In genomic region chr1:170502491-170503276, GRCm38 (mm10) we compare ENCODE assay signal across 11 mouse cellular contexts.
DNase-seq lines count a peak whose midpoint lies in the region; ATAC-seq and TF ChIP-seq lines count a peak whose summit lies in the region.
"Had no signal": no experiment of that assay in that cellular context is flagged by ENCODE, and none has a peak within 500 bp of the region (broad histone marks: within the 10 kb centered on the region; RNA-seq: fewer than 3 reads in every experiment).

No protein-coding gene starts in this region.

- no peak overlapping the region for H3K4me2 ChIP-seq in liver, postnatal 0 days (ENCODE audit: low read depth, low read length)
- H3K4me2 ChIP-seq in liver, embryonic 12.5 days, result no peak overlapping the region
- H3K4me2 ChIP-seq in heart, postnatal 0 days (ENCODE audit: low read depth, low read length), result no peak overlapping the region
- no peak overlapping the region for H3K4me2 ChIP-seq in midbrain, embryonic 15.5 days
- H3K4me2 ChIP-seq: limb, embryonic 15.5 days had no signal

- TF ChIP-seq CTCF in liver, postnatal 0 days (IDR thresholded peaks at IDR 0.05; ENCODE audit: low read depth), result no peak
- TF ChIP-seq CTCF in heart, postnatal 0 days (IDR thresholded peaks at IDR 0.05; ENCODE audit: low read depth), result no peak

- no peaks in the 10 kb centered on the region for H3K27me3 ChIP-seq in liver, postnatal 0 days (ENCODE audit: insufficient read depth, low read length)
- H3K27me3 ChIP-seq in liver, embryonic 12.5 days (replicated peaks), result 0 out of 2 replicates have a peak, but pooled peaks cover 3% of the 10 kb centered on the region
- no peaks in the 10 kb centered on the region for H3K27me3 ChIP-seq in heart, postnatal 0 days (ENCODE audit: control insufficient read depth, insufficient read depth, low read length)
- no peaks in the 10 kb centered on the region for H3K27me3 ChIP-seq in midbrain, embryonic 15.5 days (replicated peaks)
- H3K27me3 ChIP-seq: limb, embryonic 15.5 days had no signal

- ATAC-seq in liver, postnatal 0 days, result no peak
- no peak for ATAC-seq in liver, embryonic 12.5 days
- no peak for ATAC-seq in heart, postnatal 0 days (ENCODE audit: insufficient read depth, low read depth)
- peak; percentile 29; the same call in 1 of the 2 replicates for ATAC-seq in midbrain, embryonic 15.5 days (replicated peaks)

- H3K36me3 ChIP-seq in liver, postnatal 0 days (replicated peaks; ENCODE audit: insufficient read depth, low read length), result no peaks in the 10 kb centered on the region
- no peaks in the 10 kb centered on the region for H3K36me3 ChIP-seq in liver, embryonic 12.5 days
- H3K36me3 ChIP-seq in heart, postnatal 0 days (replicated peaks; ENCODE audit: control insufficient read depth, insufficient read depth, low read length), result no peaks in the 10 kb centered on the region
- no peaks in the 10 kb centered on the region for H3K36me3 ChIP-seq in midbrain, embryonic 15.5 days (replicated peaks)
- H3K36me3 ChIP-seq: limb, embryonic 15.5 days had no signal

- peak; percentile 68 for DNase-seq in heart, adult 11 months
- DNase-seq in heart, adult 9 months (ENCODE audit: low spot score in 2 of 2), result no peak
- no peak for DNase-seq in liver, postnatal 0 days
- DNase-seq in heart, postnatal 0 days (ENCODE audit: low spot score), result no peak
- DNase-seq in layer of hippocampus, adult 9-10 months (ENCODE audit: low spot score), result no peak
- DNase-seq in left cerebral cortex, adult 8-10 months (ENCODE audit: low spot score in 2 of 2), result no peak
- DNase-seq: right cerebral cortex, adult 18-20 months had no signal

- no peak overlapping the region for H3K4me3 ChIP-seq in liver, postnatal 0 days (ENCODE audit: low read depth, low read length)
- H3K4me3 ChIP-seq in liver, embryonic 12.5 days, result no peak overlapping the region
- no peak overlapping the region for H3K4me3 ChIP-seq in heart, postnatal 0 days (ENCODE audit: low read depth, low read length)
- H3K4me3 ChIP-seq in midbrain, embryonic 15.5 days, result no peak overlapping the region
- H3K4me3 ChIP-seq: limb, embryonic 15.5 days; megakaryocyte, embryonic 14.5 days had no signal

- H3K4me1 ChIP-seq in liver, postnatal 0 days (ENCODE audit: insufficient read depth), result peaks cover 34% of the 10 kb centered on the region
- H3K4me1 ChIP-seq in liver, embryonic 12.5 days, result peaks cover 18% of the 10 kb centered on the region; the same call in 1 of the 2 replicates
- H3K4me1 ChIP-seq in heart, postnatal 0 days (ENCODE audit: control insufficient read depth, insufficient read depth), result peaks cover 43% of the 10 kb centered on the region
- H3K4me1 ChIP-seq in midbrain, embryonic 15.5 days, result peaks cover 8% of the 10 kb centered on the region

- H3K9ac ChIP-seq in liver, postnatal 0 days (replicated peaks), result peak overlapping the region; percentile 16
- H3K9ac ChIP-seq in liver, embryonic 12.5 days, result no peak overlapping the region
- H3K9ac ChIP-seq in heart, postnatal 0 days (replicated peaks; ENCODE audit: low read depth, low read length), result no peak overlapping the region
- no peak overlapping the region for H3K9ac ChIP-seq in midbrain, embryonic 15.5 days
- H3K9ac ChIP-seq: limb, embryonic 15.5 days had no signal

- no peak overlapping the region for H3K27ac ChIP-seq in liver, postnatal 0 days (ENCODE audit: low read depth)
- H3K27ac ChIP-seq in liver, embryonic 12.5 days, result no peak overlapping the region
- peak overlapping the region; percentile 0; the same call in 1 of the 2 replicates for H3K27ac ChIP-seq in heart, postnatal 0 days (ENCODE audit: low read depth)
- no peak overlapping the region for H3K27ac ChIP-seq in midbrain, embryonic 15.5 days
- H3K27ac ChIP-seq: limb, embryonic 15.5 days had no signal

- no peaks in the 10 kb centered on the region for H3K9me3 ChIP-seq in liver, postnatal 0 days (ENCODE audit: low read length)
- no peaks in the 10 kb centered on the region for H3K9me3 ChIP-seq in liver, embryonic 12.5 days (replicated peaks)
- no peaks in the 10 kb centered on the region for H3K9me3 ChIP-seq in heart, postnatal 0 days (replicated peaks; ENCODE audit: control insufficient read depth, low read length)
- H3K9me3 ChIP-seq in midbrain, embryonic 15.5 days, result no peaks in the 10 kb centered on the region
- H3K9me3 ChIP-seq: limb, embryonic 15.5 days; megakaryocyte, embryonic 14.5 days had no signal

- TF ChIP-seq EP300 in liver, postnatal 0 days (IDR thresholded peaks at IDR 0.05; ENCODE audit: low read depth), result no peak
- no peak for TF ChIP-seq EP300 in heart, postnatal 0 days (IDR thresholded peaks at IDR 0.05; ENCODE audit: low read depth)

- 66% methylated on average over 11 of the region's 11 CpGs for WGBS in liver, postnatal 0 days (ENCODE audit: insufficient replicate concordance)
- WGBS in liver, embryonic 12.5 days (ENCODE audit: insufficient replicate concordance), result 44% methylated on average over 11 of the region's 11 CpGs
- WGBS in heart, postnatal 0 days, result 21% methylated on average over 11 of the region's 11 CpGs
- WGBS in midbrain, embryonic 15.5 days, result 31% methylated on average over 11 of the region's 11 CpGs
